Mouse (Mus musculus) liver, adult 2 months (tissue): ENCODE measurements around the gene Zfp605. TPM values are rescaled to one million over a fixed set of nuclear protein-coding genes. Genes with fewer than 3 reads are reported as not detected.

ENCODE experiments used
- DNase-seq: peaks from one replicate; pipeline ENCODE4 v3.0.0-alpha.2; 2011; ENCODE audit warnings: low read depth, low spot score; ENCODE audit errors: extremely low read depth
- H3K27ac ChIP-seq: fragments of 200-500 bp; replicated peaks from 2 replicates; pipeline ENCODE4 v1.5.1; 2012; ENCODE audit warnings: low read depth, mild to moderate bottlenecking, control low read depth, inconsistent platforms, low read length; ENCODE audit not compliant: insufficient read depth
- H3K27me3 ChIP-seq: fragments of 200-500 bp; 2 replicates; pipeline ENCODE4 v1.6.1; 2012; ENCODE audit warnings: mild to moderate bottlenecking, moderate library complexity, low read length, inconsistent platforms; ENCODE audit not compliant: control insufficient read depth, insufficient read depth
- H3K36me3 ChIP-seq: fragments of 200-500 bp; 2 replicates; pipeline ENCODE4 v1.6.1; 2012; ENCODE audit warnings: low read length, inconsistent platforms; ENCODE audit not compliant: control insufficient read depth, insufficient read depth
- H3K4me1 ChIP-seq: fragments of 200-500 bp; 2 replicates; pipeline ENCODE4 v1.6.1; 2011; ENCODE audit warnings: low read length; ENCODE audit not compliant: control insufficient read depth, insufficient read depth
- H3K4me3 ChIP-seq: fragments of 200-500 bp; 2 replicates; pipeline ENCODE4 v1.5.1; 2011; ENCODE audit warnings: low read depth, mild to moderate bottlenecking, control low read depth, low read length, moderate library complexity; ENCODE audit not compliant: insufficient read depth
- H3K79me2 ChIP-seq: fragments of 200-500 bp; 2 replicates; pipeline ENCODE4 v1.6.1; 2012; ENCODE audit warnings: inconsistent platforms, mild to moderate bottlenecking, low read length, moderate library complexity; ENCODE audit not compliant: control insufficient read depth, insufficient read depth
- H3K9ac ChIP-seq: fragments of 200-500 bp; 2 replicates; pipeline ENCODE4 v1.6.1; 2012; ENCODE audit warnings: low read depth, mild to moderate bottlenecking, control low read depth, inconsistent platforms, low read length
- CTCF ChIP-seq: fragments of 200-500 bp; IDR thresholded peaks from 2 replicates; pipeline ENCODE4 v1.5.1; 2011; ENCODE audit warnings: low read depth, low read length, control low read depth
- POLR2A ChIP-seq: fragments of 200-500 bp; IDR thresholded peaks from 2 replicates; pipeline ENCODE4 v1.6.1; 2011; ENCODE audit warnings: low read length, control low read depth; ENCODE audit not compliant: insufficient read depth; ENCODE audit errors: extremely low read depth
- WGBS: fragments of 180-500 bp; shearing (Covaris S2); methylation state at CpG from one replicate; pipeline ENCODE4 v1.1.7; 2018; 5-methylcytosine and 5-hydroxymethylcytosine counted together
- polyA plus RNA-seq: library from polyadenylated mRNA; depleted of rRNA; stranded (reverse); fragments of >200 nt; gene quantifications from 2 replicates; pipeline ENCODE4 v1.2.3, GENCODE M21; 2012
- total RNA-seq: library from RNA; depleted of rRNA; stranded (reverse); fragments of >200 nt; gene quantifications from 2 replicates; pipeline ENCODE4 v1.2.3, GENCODE M21; 2014

The Zfp605 gene
- total and polyA plus RNA-seq, 2 experiments = 0.32 to 2.6 TPM

DNA sequence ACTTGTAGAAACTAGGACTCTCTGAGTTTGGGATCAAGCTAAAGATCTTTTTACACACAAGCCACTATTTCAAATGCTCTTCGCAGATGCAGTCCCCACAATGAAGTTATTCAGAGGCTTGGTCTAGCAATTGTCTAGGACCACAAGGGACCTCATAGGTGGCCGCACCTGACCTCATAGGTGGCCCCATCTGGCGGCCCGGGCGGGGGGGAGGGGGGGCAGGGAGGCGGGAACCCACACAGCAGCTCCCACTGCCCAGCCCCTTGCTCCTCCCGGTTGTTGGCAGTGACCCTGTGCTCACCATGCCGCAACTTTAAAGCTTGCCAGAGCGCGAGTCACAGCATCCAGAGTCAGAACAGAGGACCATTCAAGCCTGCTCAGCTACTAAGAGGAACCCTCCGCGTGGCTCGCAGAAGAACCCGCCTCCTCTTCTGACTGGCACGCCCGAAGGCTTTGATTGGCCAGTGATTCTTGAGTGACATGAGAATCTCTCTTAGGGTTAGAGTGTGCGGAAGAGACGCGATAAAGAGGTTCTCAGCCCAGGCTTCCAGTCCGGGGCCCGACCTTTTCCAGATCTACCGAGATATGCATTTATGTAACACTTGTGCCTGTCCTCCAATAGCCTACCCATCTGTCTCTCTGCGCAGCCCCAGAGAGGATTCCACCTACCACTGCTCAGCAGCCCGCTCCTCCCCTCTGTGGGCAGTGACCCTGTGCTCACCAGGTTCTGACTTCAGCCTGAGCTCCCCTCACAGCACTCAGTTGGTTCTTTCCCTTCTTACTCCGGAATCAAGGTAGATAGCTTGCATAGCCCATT is 15.7 kb upstream of the Zfp605 start, which contains the start of gene Gm35315:
TSS of gene Gm35315 (minus strand) at position 391 of the 817 bp plus-strand sequence.
- Histone ChIP-seq H3K27ac (peak within 1 kb of the TSS; percentile 74), H3K9ac (peak within 1 kb of the TSS; percentile 71), H3K4me3 (peak within 1 kb of the TSS; percentile 77), H3K79me2 (no peaks in the 10 kb centered on the region), H3K4me1 (no peaks in the 10 kb centered on the region), H3K27me3 (no peaks in the 10 kb centered on the region), H3K36me3 (no peaks in the 10 kb centered on the region)
- TF ChIP-seq POLR2A (peak; percentile 46; the same call in 1 of the 2 replicates), CTCF (no peak)
- WGBS = 1% methylated on average over 25 of the region's 25 CpGs
- peak; percentile 92 for DNase-seq

DNA sequence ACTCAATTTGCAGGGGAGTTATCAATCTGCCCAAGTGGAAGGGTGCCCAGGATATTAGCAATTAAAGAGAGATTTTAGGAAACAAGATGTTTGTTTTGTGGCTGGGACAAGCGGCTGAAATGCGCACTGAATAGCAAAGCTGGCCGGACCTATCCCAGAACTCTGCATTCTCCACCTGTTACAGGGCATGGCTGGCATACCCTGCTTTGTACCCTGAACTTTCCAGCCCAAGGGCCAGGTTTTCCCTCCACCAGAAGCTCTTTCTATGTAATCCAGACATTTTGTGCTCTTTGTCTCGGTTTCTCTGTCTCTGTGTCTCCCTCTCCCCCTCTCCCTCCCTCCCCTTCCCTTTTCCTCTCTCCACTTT is 15.1 kb upstream of the Zfp605 start:
- TF ChIP-seq CTCF (no peak), POLR2A (no peak)
- H3K79me2 ChIP-seq = no peaks in the 10 kb centered on the region
- WGBS = 10% methylated on average over 4 of the region's 4 CpGs
- H3K27ac ChIP-seq = peak overlapping the region; percentile 74
- H3K4me3 ChIP-seq = peak overlapping the region; percentile 77
- no peaks in the 10 kb centered on the region for H3K36me3 ChIP-seq
- DNase-seq = no peak
- no peaks in the 10 kb centered on the region for H3K27me3 ChIP-seq
- H3K9ac ChIP-seq = peak overlapping the region; percentile 30
- H3K4me1 ChIP-seq = no peaks in the 10 kb centered on the region

DNA sequence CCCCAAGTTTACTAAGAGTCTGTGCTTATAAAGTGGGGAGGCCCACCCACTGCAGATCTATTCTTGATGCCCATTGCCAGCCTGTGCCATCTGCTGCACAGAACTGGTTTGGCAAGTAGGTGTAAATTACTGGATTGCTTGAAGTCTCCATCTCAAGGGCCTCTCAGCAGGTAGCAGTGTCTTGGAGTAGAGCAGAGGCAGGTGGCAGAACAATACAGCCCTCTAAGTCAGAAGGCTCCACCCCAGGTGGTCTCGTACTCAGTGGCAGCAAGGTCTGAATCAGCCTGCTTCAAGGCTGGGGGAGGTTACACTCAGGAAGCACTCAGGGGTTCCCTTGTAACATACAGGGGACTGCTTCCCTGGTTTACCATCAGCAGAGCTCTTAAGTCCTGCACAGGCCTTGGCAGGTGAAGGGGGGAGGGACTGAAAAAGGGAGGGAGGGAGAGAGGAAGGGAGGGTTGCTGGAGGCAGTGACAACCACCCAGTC is 10.9 kb upstream of the Zfp605 start:
- Histone ChIP-seq H3K9ac (no peak overlapping the region), H3K4me1 (peaks cover 11% of the 10 kb centered on the region), H3K27me3 (no peaks in the 10 kb centered on the region), H3K27ac (no peak overlapping the region), H3K36me3 (peaks cover 4% of the 10 kb centered on the region; the same call in 1 of the 2 replicates), H3K79me2 (no peaks in the 10 kb centered on the region), H3K4me3 (no peak overlapping the region)
- DNase-seq = no peak
- 88% methylated on average over 1 of the region's 1 CpGs for WGBS
- no peak for TF ChIP-seq CTCF
- TF ChIP-seq POLR2A = no peak

DNA sequence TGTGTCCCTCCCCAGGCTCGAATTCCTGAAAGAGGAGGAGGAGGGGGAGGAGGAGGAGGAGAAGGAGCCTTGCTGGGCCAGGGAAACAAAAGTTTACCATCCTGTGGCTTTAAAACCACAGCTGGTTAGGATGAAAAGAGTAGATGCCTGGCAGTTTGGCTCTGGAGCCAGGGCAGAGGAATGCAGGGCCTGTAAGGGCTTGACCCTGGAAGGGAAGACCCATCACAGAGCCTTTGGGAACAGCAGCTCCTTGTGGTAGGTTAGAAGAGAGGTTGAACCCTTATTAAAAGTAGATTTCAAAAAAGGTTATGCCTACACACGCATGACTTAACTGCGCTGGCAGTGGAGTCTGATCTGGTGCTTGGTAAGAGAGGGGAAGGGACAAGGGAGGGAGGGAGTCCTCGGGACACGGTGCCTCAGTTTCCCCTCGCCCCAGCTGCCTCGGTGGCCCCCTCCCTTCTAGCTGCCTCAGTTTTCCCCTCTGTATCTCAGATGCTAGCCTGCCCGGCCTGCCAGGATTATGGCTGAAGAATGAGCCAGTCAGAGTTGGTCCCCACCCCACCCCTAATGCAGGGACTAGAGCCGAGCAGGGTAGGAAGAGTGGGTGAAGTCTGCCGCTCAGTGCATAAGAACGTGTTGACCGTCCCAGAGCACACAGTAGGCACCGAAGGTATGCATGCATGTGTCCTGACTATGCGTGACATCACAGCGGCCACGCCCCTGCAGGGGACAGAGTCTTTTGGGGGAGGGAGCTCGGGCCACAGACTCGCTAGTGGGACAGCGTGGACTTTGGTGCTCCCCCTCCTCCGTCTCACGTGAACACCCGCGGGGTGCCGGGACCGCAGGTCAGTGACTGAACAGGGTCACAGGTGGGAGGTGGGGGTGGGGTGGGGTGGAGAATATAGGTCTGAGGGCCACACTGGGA is 10.0 kb upstream of the Zfp605 start, which contains the start of gene Plcxd1:
TSS of gene Plcxd1 (plus strand) at position 314 of the 925 bp plus-strand sequence.
- 22% methylated on average over 25 of the region's 25 CpGs for WGBS
- Histone ChIP-seq H3K36me3 (peaks cover 9% of the 10 kb centered on the region; the same call in 1 of the 2 replicates), H3K4me3 (peak within 1 kb of the TSS; percentile 49; the same call in 1 of the 2 replicates), H3K27me3 (no peaks in the 10 kb centered on the region), H3K9ac (peak within 1 kb of the TSS; percentile 8; the same call in 1 of the 2 replicates), H3K79me2 (no peaks in the 10 kb centered on the region), H3K4me1 (peaks cover 11% of the 10 kb centered on the region), H3K27ac (no peak within 1 kb of the TSS)
- TF ChIP-seq CTCF (no peak), POLR2A (no peak)
- DNase-seq = peak; percentile 61

DNA sequence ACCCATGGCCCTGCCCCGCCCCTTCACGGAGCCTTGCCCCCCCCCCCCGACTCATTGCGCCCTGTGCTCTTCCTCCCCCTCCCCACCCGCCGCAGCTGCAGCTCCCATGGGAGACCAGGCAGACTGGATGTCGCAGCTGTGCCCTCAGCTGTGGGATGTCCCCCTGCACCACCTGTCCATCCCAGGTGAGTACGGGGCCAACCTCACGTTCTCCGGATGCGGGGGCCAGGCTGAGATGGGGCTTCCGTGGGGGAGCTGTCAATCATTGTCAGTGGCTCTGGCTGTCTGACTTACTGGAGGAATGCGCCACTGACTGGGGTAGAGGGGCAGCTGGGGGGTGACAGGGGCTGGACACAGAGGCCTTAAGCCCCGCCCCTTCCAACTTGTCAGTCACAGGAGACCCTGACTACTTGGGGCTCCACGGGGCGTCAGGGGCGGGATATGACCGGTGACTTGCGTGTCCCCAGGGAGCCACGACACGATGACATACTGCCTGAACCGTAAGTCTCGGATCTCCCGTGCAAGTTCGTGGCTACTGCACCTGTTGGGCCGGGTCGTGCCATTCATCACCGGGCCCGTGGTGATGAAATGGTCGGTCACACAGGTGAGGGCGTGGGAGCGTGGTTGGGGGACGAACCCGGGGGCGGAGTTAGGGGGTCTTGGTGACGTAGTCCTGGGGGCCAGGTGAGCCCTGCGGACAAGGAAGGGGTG is 8.8 kb upstream of the Zfp605 start:
- no peak overlapping the region for H3K27ac ChIP-seq
- peak overlapping the region; percentile 32 for H3K9ac ChIP-seq
- TF ChIP-seq CTCF (no peak), POLR2A (no peak)
- H3K27me3 ChIP-seq = no peaks in the 10 kb centered on the region
- peaks cover 9% of the 10 kb centered on the region; the same call in 1 of the 2 replicates for H3K36me3 ChIP-seq
- H3K4me3 ChIP-seq = peak overlapping the region; percentile 49; the same call in 1 of the 2 replicates
- H3K79me2 ChIP-seq = no peaks in the 10 kb centered on the region
- DNase-seq = no peak
- 2% methylated on average over 36 of the region's 37 CpGs for WGBS
- H3K4me1 ChIP-seq = peaks cover 11% of the 10 kb centered on the region
